Mouse (Mus musculus) embryonic facial prominence, embryonic 13.5 days (tissue): ENCODE results near the gene Kcnmb4. TPM values are rescaled to one million over a fixed set of nuclear protein-coding genes. Genes with fewer than 3 reads are reported as not detected.
A peak's percentile ranks its signal among the peaks of the same experiment; 100 is the strongest.

ENCODE experiments used
- ATAC-seq: fragments of 200-750 bp; cut with Nextera tagmentation; 2 replicates; pipeline ENCODE4 v1.8.0; 2017; ENCODE audit warnings: low read depth; ENCODE audit not compliant: insufficient number of reproducible peaks, insufficient read depth, low FRiP score, low TSS enrichment
- H3K27ac ChIP-seq: fragments of 300-500 bp; sonication (generic); 2 replicates; pipeline ENCODE4 v1.5.1; 2015; ENCODE audit warnings: moderate library complexity, mild to moderate bottlenecking, inconsistent platforms
- H3K27me3 ChIP-seq: fragments of 300-500 bp; sonication (generic); 2 replicates; pipeline ENCODE4 v1.6.1; 2015; ENCODE audit warnings: mild to moderate bottlenecking, inconsistent platforms
- H3K36me3 ChIP-seq: fragments of 300-500 bp; sonication (generic); 2 replicates; pipeline ENCODE4 v1.6.1; 2015; ENCODE audit warnings: mild to moderate bottlenecking, inconsistent platforms
- H3K4me1 ChIP-seq: fragments of 300-500 bp; sonication (generic); 2 replicates; pipeline ENCODE4 v1.6.1; 2015; ENCODE audit warnings: inconsistent platforms
- H3K4me2 ChIP-seq: fragments of 300-500 bp; sonication (generic); 2 replicates; pipeline ENCODE4 v1.6.1; 2015; ENCODE audit warnings: moderate library complexity, mild to moderate bottlenecking, inconsistent platforms
- H3K4me3 ChIP-seq: fragments of 300-500 bp; sonication (generic); 2 replicates; pipeline ENCODE4 v1.5.1; 2015; ENCODE audit warnings: mild to moderate bottlenecking, inconsistent platforms
- H3K9ac ChIP-seq: fragments of 300-500 bp; sonication (generic); 2 replicates; pipeline ENCODE4 v1.6.1; 2015; ENCODE audit warnings: mild to moderate bottlenecking, inconsistent platforms
- H3K9me3 ChIP-seq: fragments of 300-500 bp; sonication (generic); 2 replicates; pipeline ENCODE4 v1.6.1; 2016; ENCODE audit warnings: inconsistent platforms
- WGBS: fragments of 180-500 bp; shearing (Covaris S2); methylation state at CpG from one replicate; pipeline ENCODE4 v1.1.7; 2015; ENCODE audit warnings: mixed read lengths; 5-methylcytosine and 5-hydroxymethylcytosine counted together
- polyA plus RNA-seq: library from polyadenylated mRNA; unstranded; fragments of >200 nt; fragmentation: Nextera tagmentation; extraction: Ambion mirVana; gene quantifications from 2 replicates; pipeline ENCODE4 v1.2.1, GENCODE M21; 2015

Gene Kcnmb4
- polyA plus RNA-seq, 1 experiment from 2014 or later: 14.7 TPM

- no peak for ATAC-seq
- H3K4me3 ChIP-seq: no peak overlapping the region
- peaks cover 23% of the 10 kb centered on the region for H3K4me1 ChIP-seq
- H3K9me3 ChIP-seq: 0 out of 2 replicates have a peak, but pooled peaks cover 2% of the 10 kb centered on the region
- 0 out of 2 replicates have a peak, but pooled peaks cover 3% of the 10 kb centered on the region for H3K36me3 ChIP-seq
- no peak overlapping the region for H3K27ac ChIP-seq
- H3K27me3 ChIP-seq: no peaks in the 10 kb centered on the region
- H3K9ac ChIP-seq: no peak overlapping the region
- H3K4me2 ChIP-seq: no peak overlapping the region
- 93% methylated on average over 3 of the region's 3 CpGs for WGBS
Observed at GRCm38 (mm10) chr10:116476559-116476958, 2.9 kb upstream of the Kcnmb4 start.

DNA sequence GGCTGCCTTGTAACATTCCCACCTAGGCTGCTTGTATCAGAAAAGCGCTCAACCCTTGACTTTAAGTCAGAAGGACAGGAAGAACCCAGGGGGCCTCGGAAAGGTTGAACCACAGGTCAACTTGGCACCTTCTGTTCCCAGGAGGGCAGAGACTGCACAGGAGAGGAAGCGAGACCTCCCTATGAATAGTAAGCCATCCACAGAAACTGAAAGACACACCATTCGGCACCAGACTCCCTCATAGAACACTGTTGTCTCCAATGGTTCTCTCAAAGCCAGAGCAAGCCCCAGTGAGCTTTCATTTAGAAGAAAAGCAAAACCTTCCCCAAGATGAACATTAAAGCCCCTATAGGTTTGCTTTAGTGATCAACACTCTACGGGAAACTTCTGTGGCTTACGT is 2.0 kb upstream of the Kcnmb4 start:
- H3K36me3 ChIP-seq: 0 out of 2 replicates have a peak, but pooled peaks cover 2% of the 10 kb centered on the region
- H3K9me3 ChIP-seq: 0 out of 2 replicates have a peak, but pooled peaks cover 2% of the 10 kb centered on the region
- no peak for ATAC-seq
- peak overlapping the region; percentile 90; the same call in 1 of the 2 replicates for H3K4me2 ChIP-seq
- WGBS: 54% methylated on average over 6 of the region's 6 CpGs
- H3K9ac ChIP-seq: no peak overlapping the region
- no peaks in the 10 kb centered on the region for H3K27me3 ChIP-seq
- H3K27ac ChIP-seq: no peak overlapping the region
- no peak overlapping the region for H3K4me3 ChIP-seq
- peaks cover 23% of the 10 kb centered on the region for H3K4me1 ChIP-seq

DNA sequence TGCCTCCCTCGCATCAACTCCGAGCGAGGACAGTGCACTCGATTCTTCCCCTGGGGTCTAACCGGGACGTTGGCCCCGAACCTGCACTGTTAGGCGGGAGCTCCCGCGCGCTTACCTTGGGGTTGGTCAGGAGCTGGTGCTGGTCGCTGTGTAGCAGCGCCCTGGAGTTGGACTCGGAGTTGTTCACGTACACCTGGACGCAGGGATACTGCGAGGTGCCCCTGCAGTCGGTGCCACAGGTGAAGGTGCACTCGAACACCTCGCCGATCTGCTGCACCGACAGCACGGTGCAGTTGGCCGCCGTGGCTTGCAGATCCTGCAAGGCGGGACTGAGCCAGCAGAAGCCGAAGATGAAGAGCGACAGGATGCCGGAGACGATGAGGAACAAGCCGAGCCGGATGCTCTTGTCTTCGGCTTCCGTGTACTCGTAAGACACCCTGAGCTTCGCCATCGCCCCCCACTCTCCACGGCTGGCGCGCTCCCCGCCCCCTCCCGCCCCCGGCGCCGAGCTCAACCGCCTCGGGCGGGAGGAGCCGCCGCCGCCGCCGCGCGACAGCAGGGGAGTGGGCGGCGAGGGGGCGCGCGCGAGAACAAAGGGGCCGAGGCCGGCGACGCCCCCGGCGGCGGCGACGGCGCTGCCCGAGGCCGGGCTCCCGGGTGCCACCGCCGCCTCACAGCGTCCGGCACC is 463 bp downstream of the Kcnmb4 start:
- peak overlapping the region; percentile 83 for H3K27ac ChIP-seq
- WGBS: under 1% methylated on average over 39 of the region's 78 CpGs
- peaks cover 23% of the 10 kb centered on the region for H3K4me1 ChIP-seq
- H3K27me3 ChIP-seq: no peaks in the 10 kb centered on the region
- H3K9ac ChIP-seq: peak overlapping the region; percentile 82
- H3K9me3 ChIP-seq: 0 out of 2 replicates have a peak, but pooled peaks cover 2% of the 10 kb centered on the region
- ATAC-seq: peak; percentile 44
- peak overlapping the region; percentile 90 for H3K4me2 ChIP-seq
- peak overlapping the region; percentile 75 for H3K4me3 ChIP-seq
- H3K36me3 ChIP-seq: no peaks in the 10 kb centered on the region

DNA sequence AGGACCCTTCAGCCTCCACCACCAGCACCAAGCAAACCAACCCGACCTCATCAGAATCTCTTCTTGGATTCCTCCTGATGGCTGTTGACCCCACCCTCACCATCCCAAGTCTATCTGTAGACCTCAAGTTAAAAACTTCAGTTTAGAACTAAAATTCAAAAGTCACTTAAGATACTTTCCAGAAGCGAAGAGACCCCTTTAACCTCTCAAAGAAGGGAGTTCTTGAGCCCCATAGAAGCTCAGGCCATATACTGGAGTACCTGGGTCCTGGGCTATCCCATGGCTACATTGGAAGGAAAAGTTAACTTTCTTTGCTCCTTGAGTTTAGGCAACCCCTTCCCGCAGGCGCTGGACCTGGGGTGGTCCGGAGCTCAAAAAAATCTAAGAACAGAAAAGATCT is 1.1 kb downstream of the Kcnmb4 start:
- WGBS: 12% methylated on average over 5 of the region's 5 CpGs
- H3K9ac ChIP-seq: peak overlapping the region; percentile 82
- no peaks in the 10 kb centered on the region for H3K27me3 ChIP-seq
- peak overlapping the region; percentile 75 for H3K4me3 ChIP-seq
- no peak for ATAC-seq
- peak overlapping the region; percentile 90 for H3K4me2 ChIP-seq
- H3K4me1 ChIP-seq: peaks cover 23% of the 10 kb centered on the region
- 0 out of 2 replicates have a peak, but pooled peaks cover 2% of the 10 kb centered on the region for H3K9me3 ChIP-seq
- peak overlapping the region; percentile 83; the same call in 1 of the 2 replicates for H3K27ac ChIP-seq
- H3K36me3 ChIP-seq: no peaks in the 10 kb centered on the region

DNA sequence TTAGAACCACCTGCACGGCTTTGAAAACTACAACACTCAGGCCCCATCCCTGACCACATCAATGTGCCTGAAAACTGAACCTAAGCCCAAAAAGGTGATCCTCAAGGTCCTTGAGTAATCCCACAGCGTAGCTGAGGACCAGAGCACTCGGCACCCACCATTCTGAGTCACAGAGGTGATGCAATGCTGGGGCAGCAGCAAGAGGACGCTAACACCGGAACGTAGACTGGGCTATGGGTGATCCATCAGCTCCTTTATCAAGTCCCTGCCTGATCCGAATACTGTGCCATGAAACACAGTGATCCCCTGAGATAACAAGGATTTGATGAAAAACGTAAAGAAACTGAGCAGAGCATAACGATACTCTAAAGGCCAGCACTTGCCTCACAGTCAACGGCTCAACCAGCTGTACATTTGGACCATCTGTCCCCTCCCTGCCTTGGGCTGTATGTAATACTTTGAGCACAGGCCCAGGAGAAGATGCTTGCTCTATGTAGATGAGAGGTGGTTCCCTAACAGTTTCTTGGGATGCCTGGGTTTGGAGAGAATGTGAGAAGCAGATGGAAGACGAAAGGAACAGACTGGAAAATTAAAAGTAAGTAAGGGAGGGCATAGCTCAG is 3.3 kb downstream of the Kcnmb4 start:
- Histone ChIP-seq H3K9ac (no peak overlapping the region), H3K9me3 (no peaks in the 10 kb centered on the region), H3K4me3 (no peak overlapping the region), H3K36me3 (no peaks in the 10 kb centered on the region), H3K27me3 (no peaks in the 10 kb centered on the region), H3K27ac (no peak overlapping the region), H3K4me1 (peaks cover 23% of the 10 kb centered on the region), H3K4me2 (no peak overlapping the region)
- ATAC-seq: no peak
- WGBS: 85% methylated on average over 11 of the region's 11 CpGs

DNA sequence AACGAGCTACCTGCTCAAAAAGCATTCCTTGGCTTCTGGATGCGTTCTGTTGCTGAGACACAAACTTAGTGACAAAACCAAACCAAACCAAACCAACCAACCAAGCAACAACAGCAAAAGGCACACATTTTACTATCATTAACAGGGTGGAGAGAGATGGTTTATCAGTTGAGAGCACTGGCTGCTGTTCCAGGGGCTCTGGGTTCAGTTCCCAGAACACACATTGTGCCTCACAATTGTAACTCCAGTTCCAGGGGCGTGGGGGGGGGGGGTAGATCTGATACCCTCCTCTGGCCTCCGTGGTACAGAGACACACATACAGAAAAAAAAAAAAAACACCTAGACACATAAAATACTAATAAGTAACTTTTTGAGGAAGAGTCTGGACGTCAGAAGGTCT is 5.6 kb downstream of the Kcnmb4 start:
- peaks cover 15% of the 10 kb centered on the region for H3K4me1 ChIP-seq
- 89% methylated on average over 5 of the region's 5 CpGs for WGBS
- H3K9ac ChIP-seq: no peak overlapping the region
- no peaks in the 10 kb centered on the region for H3K27me3 ChIP-seq
- H3K4me3 ChIP-seq: no peak overlapping the region
- peaks cover 2% of the 10 kb centered on the region; the same call in 1 of the 2 replicates for H3K36me3 ChIP-seq
- ATAC-seq: no peak
- no peak overlapping the region for H3K4me2 ChIP-seq
- no peaks in the 10 kb centered on the region for H3K9me3 ChIP-seq
- no peak overlapping the region for H3K27ac ChIP-seq

DNA sequence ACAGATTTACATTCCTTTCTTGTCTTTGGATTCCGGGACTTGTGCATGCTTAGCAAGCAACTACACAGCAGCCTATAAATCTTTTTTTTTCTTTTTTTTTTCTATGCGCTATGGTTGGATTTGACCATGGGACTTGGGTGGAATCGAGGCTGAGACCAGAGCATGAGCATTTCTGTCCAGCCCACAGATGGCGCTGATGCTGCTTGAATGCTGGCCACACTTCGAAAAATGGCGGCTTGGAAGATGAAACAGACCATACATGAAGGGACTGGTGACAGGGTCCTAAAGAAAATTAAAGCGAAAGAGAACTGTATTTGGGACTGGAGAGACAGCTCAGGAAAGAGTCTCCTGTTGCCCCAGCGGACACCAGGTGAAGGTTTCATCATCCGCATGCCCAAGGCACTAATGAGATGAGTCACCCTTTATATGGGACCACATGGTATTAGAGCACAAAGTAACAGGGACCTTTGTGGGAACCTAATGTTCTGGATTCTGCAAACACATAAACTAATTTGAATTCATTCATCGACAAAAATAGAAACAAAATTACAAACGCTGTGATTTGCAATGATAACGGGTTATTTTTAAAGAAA is 9.8 kb downstream of the Kcnmb4 start:
- Histone ChIP-seq H3K9me3 (no peaks in the 10 kb centered on the region), H3K27me3 (no peaks in the 10 kb centered on the region), H3K9ac (no peak overlapping the region), H3K4me2 (no peak overlapping the region), H3K4me3 (no peak overlapping the region), H3K27ac (no peak overlapping the region), H3K36me3 (peaks cover 10% of the 10 kb centered on the region), H3K4me1 (no peaks in the 10 kb centered on the region)
- 93% methylated on average over 12 of the region's 12 CpGs for WGBS
- no peak for ATAC-seq

- Histone ChIP-seq H3K27me3 (no peaks in the 10 kb centered on the region), H3K9ac (no peak overlapping the region), H3K4me3 (no peak overlapping the region), H3K4me1 (no peaks in the 10 kb centered on the region), H3K36me3 (peaks cover 17% of the 10 kb centered on the region), H3K27ac (no peak overlapping the region), H3K9me3 (no peaks in the 10 kb centered on the region), H3K4me2 (no peak overlapping the region)
- 88% methylated on average over 9 of the region's 9 CpGs for WGBS
- ATAC-seq: no peak
Observed at GRCm38 (mm10) chr10:116461443-116461842, 12.2 kb downstream of the Kcnmb4 start.

- Histone ChIP-seq H3K36me3 (peaks cover 23% of the 10 kb centered on the region), H3K9ac (no peak overlapping the region), H3K4me1 (no peaks in the 10 kb centered on the region), H3K4me2 (no peak overlapping the region), H3K27ac (no peak overlapping the region), H3K27me3 (no peaks in the 10 kb centered on the region), H3K4me3 (no peak overlapping the region), H3K9me3 (no peaks in the 10 kb centered on the region)
- no peak for ATAC-seq
- WGBS: 95% methylated on average over 9 of the region's 9 CpGs
Observed at GRCm38 (mm10) chr10:116458786-116459185, 14.9 kb downstream of the Kcnmb4 start.

DNA sequence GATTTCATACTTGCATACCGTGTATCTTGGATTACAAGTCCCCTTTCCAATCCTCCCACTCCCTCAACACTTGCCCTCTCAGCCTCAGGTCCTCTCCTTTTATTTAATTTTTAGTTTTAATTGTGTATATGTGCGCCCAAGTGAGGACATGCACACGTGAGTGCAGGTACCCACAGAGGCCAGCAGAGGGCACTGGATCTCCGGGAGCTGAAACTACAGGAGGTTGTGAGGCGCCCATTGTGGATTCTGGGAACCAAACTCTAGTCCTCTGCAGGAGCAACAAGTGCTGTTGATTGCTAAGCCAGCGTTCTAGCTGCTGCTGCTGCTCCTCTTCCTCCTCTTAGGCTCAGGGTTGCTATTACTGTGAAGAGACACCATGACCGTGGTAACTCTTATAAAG is 20.9 kb downstream of the Kcnmb4 start:
- Histone ChIP-seq H3K9ac (no peak overlapping the region), H3K36me3 (peaks cover 15% of the 10 kb centered on the region), H3K4me3 (no peak overlapping the region), H3K4me2 (no peak overlapping the region), H3K27me3 (no peaks in the 10 kb centered on the region), H3K9me3 (peaks cover 6% of the 10 kb centered on the region), H3K4me1 (peaks cover 1% of the 10 kb centered on the region; the same call in 1 of the 2 replicates), H3K27ac (no peak overlapping the region)
- WGBS: 95% methylated on average over 7 of the region's 7 CpGs
- no peak for ATAC-seq

DNA sequence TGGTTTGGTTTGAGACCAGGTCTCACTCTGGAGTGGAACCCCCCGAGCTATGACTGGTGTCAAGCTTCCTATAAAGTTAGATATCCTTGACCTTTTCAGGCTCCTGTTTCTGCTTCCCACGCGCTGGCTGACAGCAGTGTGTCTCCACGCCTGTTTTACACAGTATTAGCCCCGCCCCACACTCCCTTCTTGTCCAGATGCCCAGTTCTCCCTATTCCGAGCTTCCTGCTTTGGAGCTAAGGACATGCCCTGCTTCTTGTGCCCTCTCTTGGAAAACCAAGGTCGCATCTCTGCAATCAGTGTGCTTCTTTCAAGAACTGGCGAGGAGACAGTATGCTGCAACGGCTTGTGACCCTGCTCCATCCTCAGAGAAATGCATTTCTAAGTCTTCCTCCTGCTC is 23.1 kb downstream of the Kcnmb4 start:
- Histone ChIP-seq H3K9me3 (peaks cover 6% of the 10 kb centered on the region), H3K4me1 (peaks cover 11% of the 10 kb centered on the region; the same call in 1 of the 2 replicates), H3K4me2 (no peak overlapping the region), H3K9ac (no peak overlapping the region), H3K27ac (no peak overlapping the region), H3K27me3 (no peaks in the 10 kb centered on the region), H3K36me3 (peaks cover 7% of the 10 kb centered on the region; the same call in 1 of the 2 replicates), H3K4me3 (no peak overlapping the region)
- no peak for ATAC-seq
- 69% methylated on average over 9 of the region's 9 CpGs for WGBS
